Mouse (Mus musculus): ENCODE measurements around the gene Pln. TPM values are rescaled to one million over a fixed set of nuclear protein-coding genes. Genes with fewer than 3 reads are reported as not detected.

Gene Pln
- polyA plus RNA-seq, 1 experiment = 34.4 TPM

- DNase-seq = peak; percentile 11
- H3K4me1 ChIP-seq (ENCODE audit: control insufficient read depth, insufficient read depth, low read length) = peaks cover 8% of the 10 kb centered on the region
- H3K4me3 ChIP-seq (replicated peaks; ENCODE audit: extremely low read depth, low read depth, low read length) = no peak overlapping the region
- 52% methylated on average over 7 of the region's 7 CpGs for WGBS
- TF ChIP-seq POLR2A (IDR thresholded peaks at IDR 0.05; ENCODE audit: borderline replicate concordance, extremely low read depth, low read depth, low read length) (no peak), CTCF (IDR thresholded peaks at IDR 0.05; ENCODE audit: insufficient read depth, low read length) (no peak)
Measured at GRCm38 (mm10) chr10:53382696-53383365, 45.4 kb downstream of the Pln start.

- WGBS = 88% methylated on average over 1 of the region's 1 CpGs
- peaks cover 8% of the 10 kb centered on the region for H3K4me1 ChIP-seq (ENCODE audit: control insufficient read depth, insufficient read depth, low read length)
- H3K4me3 ChIP-seq (replicated peaks; ENCODE audit: extremely low read depth, low read depth, low read length) = no peak overlapping the region
- TF ChIP-seq POLR2A (IDR thresholded peaks at IDR 0.05; ENCODE audit: borderline replicate concordance, extremely low read depth, low read depth, low read length) (no peak), CTCF (IDR thresholded peaks at IDR 0.05; ENCODE audit: insufficient read depth, low read length) (no peak)
- DNase-seq = no peak
Measured at GRCm38 (mm10) chr10:53384896-53385295, 47.4 kb downstream of the Pln start.

GRCm38 (mm10) chr10:53385438-53385837, 48.0 kb downstream of the Pln start:
- no peak for TF ChIP-seq POLR2A (IDR thresholded peaks at IDR 0.05; ENCODE audit: borderline replicate concordance, extremely low read depth, low read depth, low read length)
- TF ChIP-seq CTCF (IDR thresholded peaks at IDR 0.05; ENCODE audit: insufficient read depth, low read length) = no peak
- H3K4me3 ChIP-seq (replicated peaks; ENCODE audit: extremely low read depth, low read depth, low read length) = no peak overlapping the region
- DNase-seq = no peak
- 58% methylated on average over 5 of the region's 5 CpGs for WGBS
- H3K4me1 ChIP-seq (ENCODE audit: control insufficient read depth, insufficient read depth, low read length) = peaks cover 6% of the 10 kb centered on the region

GRCm38 (mm10) chr10:53388227-53388920, 50.9 kb downstream of the Pln start:
- no peak for DNase-seq
- WGBS = 69% methylated on average over 6 of the region's 6 CpGs
- Histone ChIP-seq H3K4me3 (replicated peaks; ENCODE audit: extremely low read depth, low read depth, low read length) (no peak overlapping the region), H3K4me1 (ENCODE audit: control insufficient read depth, insufficient read depth, low read length) (peaks cover 3% of the 10 kb centered on the region; the same call in 1 of the 2 replicates)
- TF ChIP-seq POLR2A (IDR thresholded peaks at IDR 0.05; ENCODE audit: borderline replicate concordance, extremely low read depth, low read depth, low read length) (no peak), CTCF (IDR thresholded peaks at IDR 0.05; ENCODE audit: insufficient read depth, low read length) (no peak)

GRCm38 (mm10) chr10:53394923-53395629, 57.6 kb downstream of the Pln start:
- DNase-seq = no peak
- 44% methylated on average over 9 of the region's 9 CpGs for WGBS
- Histone ChIP-seq H3K4me1 (ENCODE audit: control insufficient read depth, insufficient read depth, low read length) (peaks cover 6% of the 10 kb centered on the region), H3K4me3 (replicated peaks; ENCODE audit: extremely low read depth, low read depth, low read length) (no peak overlapping the region)
- TF ChIP-seq CTCF (IDR thresholded peaks at IDR 0.05; ENCODE audit: insufficient read depth, low read length) (no peak), POLR2A (IDR thresholded peaks at IDR 0.05; ENCODE audit: borderline replicate concordance, extremely low read depth, low read depth, low read length) (no peak)

Other genes starting within 250 kb of the Pln start
- 6.5 and 7.5 TPM in 2 replicates for gene Cep85l, start 42.3 kb downstream of the Pln start, polyA plus RNA-seq (2012; rRNA removed)